Mouse (Mus musculus): ENCODE results near the gene Sapcd1.

Gene Sapcd1

DNA sequence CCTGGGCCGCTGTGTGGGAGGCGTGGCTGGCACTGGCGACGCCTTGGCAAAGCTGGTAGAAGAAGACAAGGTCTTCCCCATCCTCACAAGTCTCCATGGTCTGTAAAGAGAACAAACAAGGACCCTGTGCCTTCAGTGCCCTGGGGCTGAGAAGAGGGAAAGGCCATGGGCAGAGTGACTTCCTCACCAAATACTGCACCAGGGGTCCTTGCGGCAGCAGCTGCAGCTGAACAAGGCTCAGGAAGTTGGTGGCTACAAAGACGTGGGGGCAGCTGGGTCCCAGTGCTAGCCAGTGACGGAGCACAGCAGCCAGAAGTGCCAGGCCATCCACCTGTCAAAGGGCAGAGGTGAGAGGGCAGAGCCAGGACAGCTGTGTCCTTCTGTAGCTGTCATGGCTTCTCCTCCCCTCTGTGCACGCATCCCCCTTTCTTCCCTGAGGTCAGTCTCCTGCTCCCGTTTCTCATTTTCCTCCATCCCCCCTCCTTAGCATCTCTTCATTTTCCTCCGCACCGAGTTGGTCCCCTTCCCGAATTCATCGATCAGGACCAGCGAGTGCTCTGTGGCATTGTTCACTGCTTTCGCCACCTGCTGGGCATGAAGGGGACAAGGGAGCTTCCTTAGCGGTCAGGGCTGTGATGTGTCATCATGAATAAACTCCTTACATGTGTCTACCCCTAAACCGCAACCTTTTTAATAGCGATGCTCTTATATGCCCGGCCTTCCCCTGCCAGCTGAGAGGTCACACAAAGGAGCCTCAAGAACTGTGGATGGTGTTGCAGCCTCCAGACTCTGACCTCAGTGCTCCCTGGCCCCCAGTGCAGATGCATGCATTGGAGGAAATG, 2.1 kb upstream of the Sapcd1 start:
- no peak for DNase-seq (ENCODE audit: low read depth, low spot score)

- no peak for DNase-seq (ENCODE audit: low read depth, low spot score)
These were observed 499 bp upstream of the Sapcd1 start for GRCm38 (mm10) chr17:35028315-35028714.

- no peak for DNase-seq (ENCODE audit: low read depth, low spot score)
These were observed 1.6 kb downstream of the Sapcd1 start for GRCm38 (mm10) chr17:35026206-35026605.

- no peak for DNase-seq (ENCODE audit: low read depth, low spot score)
These were observed 2.9 kb downstream of the Sapcd1 start for GRCm38 (mm10) chr17:35024691-35025488.

DNA sequence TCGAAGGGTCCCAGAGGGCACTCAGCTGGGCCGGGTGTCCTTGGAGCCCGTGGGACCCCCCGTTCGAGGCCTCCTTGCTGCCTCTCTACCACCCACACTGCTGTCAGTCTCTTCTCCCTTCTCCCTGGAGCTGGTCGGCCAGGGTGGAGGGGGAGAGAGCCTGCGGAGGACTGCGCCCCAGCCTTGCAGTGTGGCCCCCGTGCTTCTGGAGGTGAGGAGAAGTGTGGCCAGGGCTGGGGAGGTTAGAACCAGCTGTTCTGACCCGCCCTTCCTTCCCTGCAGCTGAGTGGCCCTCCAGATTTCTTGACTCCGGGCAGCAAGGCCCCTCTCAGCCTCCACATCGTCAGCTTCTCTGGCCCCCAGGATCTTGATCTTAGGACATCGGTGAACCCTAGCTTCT, 3.6 kb downstream of the Sapcd1 start:
- no peak for DNase-seq (ENCODE audit: low read depth, low spot score)

DNA sequence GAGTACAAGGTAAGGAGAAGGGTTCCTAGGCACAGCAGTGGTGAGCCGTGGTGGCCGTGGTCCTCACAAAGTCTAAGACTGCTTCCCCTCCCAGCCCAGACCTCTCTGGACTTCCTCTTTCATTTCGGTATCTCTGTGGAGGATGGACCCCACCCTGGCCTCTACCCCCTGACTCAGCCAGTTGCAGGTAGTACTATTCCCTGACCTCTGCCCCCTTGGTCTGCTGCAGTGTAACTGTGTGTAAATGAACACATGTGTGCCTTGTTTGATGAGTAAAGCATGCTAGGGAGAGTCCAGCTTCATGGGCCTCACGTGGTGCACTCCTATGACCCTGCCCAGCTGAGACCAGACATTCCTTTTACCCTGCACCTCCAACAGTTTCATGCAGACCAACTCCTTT, 4.1 kb downstream of the Sapcd1 start:
- DNase-seq (ENCODE audit: low read depth, low spot score): no peak

- no peak for DNase-seq (ENCODE audit: low read depth, low spot score)
These were observed 4.6 kb downstream of the Sapcd1 start for GRCm38 (mm10) chr17:35023221-35023620.

DNA sequence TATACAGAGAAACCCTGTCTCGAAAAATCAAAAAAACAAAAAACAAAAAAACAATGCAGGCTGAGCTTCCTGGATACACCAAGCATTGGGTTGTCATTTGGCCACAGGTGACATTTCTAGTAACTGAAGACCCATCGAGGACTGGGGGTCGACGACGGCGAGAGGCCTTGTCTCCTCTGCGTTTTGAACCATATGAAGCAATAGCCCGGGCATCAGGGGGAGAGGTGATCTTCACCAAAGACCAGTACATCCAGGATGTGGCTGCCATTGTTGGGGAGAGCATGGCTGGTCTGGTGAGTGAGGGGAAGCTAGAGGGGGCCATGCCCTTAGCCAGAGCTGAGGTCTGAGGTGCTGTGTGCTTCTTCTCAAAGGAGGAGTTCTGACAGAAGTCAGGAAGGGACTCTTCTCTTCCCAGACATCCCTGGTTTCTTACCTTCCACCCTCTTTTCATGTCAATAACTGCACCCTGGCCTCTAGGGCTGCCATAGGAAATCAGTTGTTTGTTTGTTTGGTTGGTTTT, 5.2 kb downstream of the Sapcd1 start:
- no peak for DNase-seq (ENCODE audit: low read depth, low spot score)

- DNase-seq (ENCODE audit: low read depth, low spot score): no peak
These were observed 5.9 kb downstream of the Sapcd1 start for GRCm38 (mm10) chr17:35021842-35022477.

DNA sequence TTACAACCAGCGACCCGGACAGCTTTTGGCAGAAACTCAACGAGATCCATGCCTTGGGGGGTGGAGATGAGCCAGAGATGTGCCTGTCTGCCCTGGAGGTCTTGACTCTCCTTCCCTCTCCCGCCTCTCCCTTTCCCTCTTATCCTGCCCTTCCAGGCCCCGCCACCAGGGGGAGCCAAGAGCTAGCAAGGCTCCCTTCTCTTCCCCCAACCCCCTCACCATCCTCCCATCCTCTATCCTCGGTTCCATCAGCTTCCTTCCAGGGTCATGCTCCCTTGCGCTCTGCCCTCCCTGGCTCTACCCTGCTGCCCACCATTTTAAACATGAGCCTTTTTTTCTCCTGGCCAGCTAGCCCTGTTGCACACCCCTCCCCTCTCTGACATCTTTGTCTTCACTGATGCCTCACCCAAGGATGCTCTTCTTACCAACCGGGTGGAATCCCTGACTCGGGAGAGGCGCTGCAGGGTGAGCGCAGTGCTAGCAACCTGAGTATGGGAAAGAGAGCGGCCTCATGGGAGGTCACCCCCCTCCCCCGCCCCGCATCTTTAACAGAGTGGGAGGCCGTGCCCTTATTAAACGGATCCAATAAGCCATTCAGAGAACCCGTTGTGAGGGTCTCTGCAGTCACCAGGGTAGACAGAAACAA, 6.5 kb downstream of the Sapcd1 start:
- no peak for DNase-seq (ENCODE audit: low read depth, low spot score)

- no peak for DNase-seq (ENCODE audit: low read depth, low spot score)
These were observed 7.3 kb downstream of the Sapcd1 start for GRCm38 (mm10) chr17:35020551-35020950.

DNA sequence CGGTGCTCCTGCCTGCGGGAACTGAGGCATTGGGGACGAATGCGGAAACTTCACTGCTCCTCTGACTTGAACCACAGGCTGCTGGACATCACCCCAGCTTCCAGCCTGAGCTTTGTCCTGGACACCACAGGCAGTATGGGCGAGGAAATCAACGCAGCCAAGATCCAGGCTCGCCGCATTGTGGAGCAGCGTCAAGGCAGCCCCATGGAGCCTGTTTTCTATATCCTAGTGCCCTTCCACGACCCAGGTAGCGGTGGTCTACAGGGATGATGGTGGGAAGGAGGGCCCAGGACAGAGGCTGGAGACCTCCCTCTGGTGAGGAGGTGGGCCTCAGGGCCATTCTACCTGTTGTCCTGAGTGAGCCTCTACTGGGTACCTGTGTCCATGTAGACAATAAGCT, 7.9 kb downstream of the Sapcd1 start:
- no peak for DNase-seq (ENCODE audit: low read depth, low spot score)

- no peak for DNase-seq (ENCODE audit: low read depth, low spot score)
These were observed 9.6 kb downstream of the Sapcd1 start for GRCm38 (mm10) chr17:35018171-35018570.

DNA sequence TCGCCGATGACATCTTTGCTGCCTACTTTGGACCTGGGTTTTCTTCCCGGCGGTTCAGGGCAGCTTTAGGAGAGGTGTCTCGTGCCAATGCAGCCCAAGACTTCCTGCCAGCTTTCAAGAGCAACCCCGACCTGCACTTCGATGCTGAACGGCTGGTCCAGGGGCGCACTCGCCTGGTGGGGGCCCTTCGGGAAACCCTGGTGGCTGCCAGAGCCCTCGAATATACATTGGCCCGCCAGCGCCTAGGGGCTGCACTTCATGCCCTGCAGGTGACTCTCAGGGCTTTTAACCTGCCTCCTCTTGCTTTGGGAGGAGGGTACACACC, 10.1 kb downstream of the Sapcd1 start:
- no peak for DNase-seq (ENCODE audit: low read depth, low spot score)

DNA sequence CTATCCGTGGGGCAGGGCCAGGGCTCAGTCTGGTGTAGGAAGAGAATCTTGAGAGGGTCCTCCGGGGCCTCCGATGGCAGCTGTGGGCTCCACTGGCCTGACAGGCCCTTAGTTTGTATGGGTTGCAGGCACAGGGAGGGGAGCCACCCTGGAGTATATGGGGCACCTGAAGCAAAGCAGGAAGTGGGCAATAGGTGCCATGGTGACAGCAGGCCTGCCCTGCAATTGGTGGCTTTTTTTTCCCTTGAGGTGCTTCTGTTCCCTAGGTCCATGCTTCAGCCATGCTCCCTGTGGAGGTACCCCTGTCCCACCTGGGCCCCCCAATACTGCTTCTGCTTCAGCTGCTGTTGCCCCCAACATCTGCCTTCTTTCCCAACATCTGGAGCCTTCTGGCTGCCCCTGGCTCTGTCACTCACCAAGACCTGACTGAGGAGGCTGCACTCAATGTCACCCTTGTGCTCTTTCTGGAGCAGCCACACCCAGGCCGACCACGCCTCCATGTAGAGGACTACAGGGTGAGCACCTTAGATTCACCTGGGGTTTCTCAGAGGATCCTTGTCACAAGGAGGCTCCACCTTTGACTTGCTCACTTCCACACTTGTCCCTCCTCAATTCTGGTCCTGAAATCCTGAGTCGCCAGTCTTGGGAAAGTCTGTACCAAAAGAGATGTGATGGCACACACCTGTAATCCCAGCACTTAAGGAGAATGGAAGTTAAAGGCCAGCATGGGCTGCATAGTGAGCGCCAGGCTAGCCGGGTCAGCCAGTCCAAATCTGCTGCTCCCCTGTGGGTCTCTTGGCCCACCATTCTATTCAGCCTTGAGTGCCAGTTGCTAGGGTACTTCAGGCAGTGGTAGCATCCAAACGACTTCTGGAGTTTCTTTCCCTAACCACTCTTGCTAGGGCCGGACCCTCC, 10.8 kb downstream of the Sapcd1 start:
- DNase-seq (ENCODE audit: low read depth, low spot score): no peak

GRCm38 (mm10) chr17:35016376-35016775, 11.4 kb downstream of the Sapcd1 start, which contains the start of gene Vwa7:
Gene Vwa7 (plus strand): TSS chr17:35016579.
- DNase-seq (ENCODE audit: low read depth, low spot score): no peak

DNA sequence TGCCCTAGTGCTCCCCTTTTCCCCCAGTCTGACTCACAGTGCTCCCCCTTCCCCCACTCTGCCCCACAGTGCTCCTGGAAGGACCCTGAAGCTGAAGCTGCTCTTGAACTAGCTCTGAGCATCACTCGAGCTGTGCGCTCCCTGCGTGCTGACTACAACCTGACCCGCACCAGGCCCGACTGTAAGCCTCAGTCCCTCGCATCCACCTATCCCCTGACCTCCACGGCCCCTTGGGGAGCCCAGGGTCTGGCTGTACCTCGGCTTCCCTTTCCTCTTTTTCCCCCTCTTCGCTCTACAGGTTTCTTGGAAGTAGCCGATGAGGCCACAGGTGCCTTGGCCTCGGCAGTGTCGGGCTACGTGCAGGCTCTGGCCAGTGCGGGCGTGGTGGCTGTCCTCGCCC, 12.5 kb downstream of the Sapcd1 start:
- no peak for DNase-seq (ENCODE audit: low read depth, low spot score)

DNA sequence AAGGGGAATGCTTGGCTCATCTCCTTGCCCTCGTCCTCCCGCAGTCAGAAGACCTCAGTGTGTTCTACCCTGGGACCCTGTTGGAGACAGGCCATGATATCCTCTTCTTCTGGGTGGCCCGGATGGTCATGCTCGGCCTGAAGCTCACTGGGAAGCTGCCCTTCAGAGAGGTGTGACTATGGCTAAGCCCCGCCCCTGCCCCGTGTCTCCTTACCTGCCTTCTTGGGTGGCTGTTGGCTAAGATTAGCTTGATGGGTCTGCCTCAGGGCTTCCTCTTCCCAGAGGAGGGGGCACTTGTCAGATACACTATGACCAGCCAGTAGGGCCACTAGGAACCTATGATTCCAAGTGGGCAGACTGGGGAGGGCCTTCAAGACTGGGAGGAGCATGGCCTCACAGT, 14.6 kb downstream of the Sapcd1 start:
- no peak for DNase-seq (ENCODE audit: low read depth, low spot score)

DNA sequence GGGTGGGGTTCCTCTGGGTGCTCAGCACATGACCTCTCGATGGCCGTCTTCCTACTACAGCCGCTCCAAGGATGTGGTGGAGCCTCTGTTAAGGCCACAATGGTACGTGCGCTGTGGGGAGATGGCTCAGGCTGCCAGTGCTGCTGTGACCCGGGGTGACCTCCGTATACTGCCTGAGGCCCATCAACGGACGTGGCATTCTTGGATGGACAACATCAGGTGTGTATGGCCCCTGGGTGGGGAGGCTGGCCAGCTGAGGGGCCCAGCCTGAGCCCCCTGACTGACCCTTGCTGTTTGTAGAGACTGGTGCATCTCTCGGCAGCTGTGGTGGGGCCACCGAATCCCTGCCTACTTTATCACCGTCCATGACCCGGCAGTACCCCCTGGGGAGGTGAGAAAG, 15.4 kb downstream of the Sapcd1 start:
- no peak for DNase-seq (ENCODE audit: low read depth, low spot score)

DNA sequence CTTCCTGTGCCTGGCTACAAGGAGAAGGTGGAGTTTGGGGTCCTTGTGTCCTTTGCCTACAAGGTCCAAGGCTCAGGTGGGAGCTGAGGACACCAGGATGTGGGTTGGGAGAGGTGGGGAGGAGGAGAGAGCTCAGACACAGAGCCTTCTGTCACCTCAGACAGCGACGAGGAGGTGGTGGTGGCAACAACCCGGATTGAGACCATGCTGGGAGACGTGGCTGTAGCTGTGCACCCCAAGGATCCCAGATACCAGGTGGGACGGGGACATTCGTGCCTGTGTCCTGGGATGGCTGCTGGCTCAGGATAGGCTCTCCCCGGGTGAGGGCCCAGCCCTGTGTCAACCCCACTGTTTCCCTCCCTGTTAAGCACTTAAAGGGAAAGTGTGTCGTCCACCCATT, 16.4 kb downstream of the Sapcd1 start:
- DNase-seq (ENCODE audit: low read depth, low spot score): no peak

GRCm38 (mm10) chr17:35009586-35009985, 18.2 kb downstream of the Sapcd1 start:
- DNase-seq (ENCODE audit: low read depth, low spot score): no peak

Measured in brain, embryonic 18.5 days (tissue).